Mouse (Mus musculus): ENCODE measurements around the gene Zfpm1.

The Zfpm1 gene

DNA sequence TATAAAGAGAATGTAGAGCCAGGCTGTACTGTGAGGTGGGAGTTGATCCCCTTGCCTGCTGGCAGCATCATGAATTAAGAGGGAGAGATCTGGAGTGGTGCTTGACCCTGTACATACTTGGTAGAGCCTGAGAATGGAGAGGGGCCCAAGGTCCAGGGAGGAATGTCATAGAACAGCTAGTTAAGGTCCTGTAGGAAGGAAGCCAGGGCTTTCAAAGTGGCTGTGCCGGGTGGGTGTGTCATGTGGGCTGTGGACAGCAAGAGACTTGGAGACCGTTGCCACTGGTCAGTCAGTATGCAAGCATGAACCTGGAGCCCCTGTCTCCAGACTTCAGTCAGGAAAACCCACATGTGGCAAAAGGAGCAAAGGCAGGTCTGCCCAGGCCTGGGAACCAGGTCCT lies 43.3 kb downstream of the Zfpm1 start:
- DNase-seq (ENCODE audit: low spot score): no peak

DNA sequence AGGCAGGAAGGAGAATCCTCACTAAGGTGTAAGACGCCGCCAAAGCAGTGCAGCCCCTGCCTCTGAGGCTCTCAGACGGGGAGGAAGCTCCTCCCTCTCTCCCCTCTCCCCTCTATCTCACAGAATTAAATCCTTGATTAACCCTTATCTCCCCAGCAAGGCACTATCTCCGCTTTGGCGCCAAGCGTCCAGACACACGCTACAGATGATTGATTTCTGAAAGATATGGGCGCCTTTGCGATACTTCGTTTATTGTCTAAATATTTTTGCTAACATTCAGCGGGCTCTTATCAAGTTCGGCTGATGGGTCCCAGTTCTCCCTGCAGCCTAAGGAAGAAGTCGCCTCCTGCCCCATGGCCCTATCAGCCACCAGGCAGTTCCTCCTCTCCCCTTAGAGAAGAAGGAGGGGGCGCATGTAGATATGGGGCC lies 44.2 kb downstream of the Zfpm1 start:
- no peak for DNase-seq (ENCODE audit: low spot score)

GRCm38 (mm10) chr8:122329072-122329471 lies 47.1 kb downstream of the Zfpm1 start:
- DNase-seq (ENCODE audit: low spot score): no peak

DNA sequence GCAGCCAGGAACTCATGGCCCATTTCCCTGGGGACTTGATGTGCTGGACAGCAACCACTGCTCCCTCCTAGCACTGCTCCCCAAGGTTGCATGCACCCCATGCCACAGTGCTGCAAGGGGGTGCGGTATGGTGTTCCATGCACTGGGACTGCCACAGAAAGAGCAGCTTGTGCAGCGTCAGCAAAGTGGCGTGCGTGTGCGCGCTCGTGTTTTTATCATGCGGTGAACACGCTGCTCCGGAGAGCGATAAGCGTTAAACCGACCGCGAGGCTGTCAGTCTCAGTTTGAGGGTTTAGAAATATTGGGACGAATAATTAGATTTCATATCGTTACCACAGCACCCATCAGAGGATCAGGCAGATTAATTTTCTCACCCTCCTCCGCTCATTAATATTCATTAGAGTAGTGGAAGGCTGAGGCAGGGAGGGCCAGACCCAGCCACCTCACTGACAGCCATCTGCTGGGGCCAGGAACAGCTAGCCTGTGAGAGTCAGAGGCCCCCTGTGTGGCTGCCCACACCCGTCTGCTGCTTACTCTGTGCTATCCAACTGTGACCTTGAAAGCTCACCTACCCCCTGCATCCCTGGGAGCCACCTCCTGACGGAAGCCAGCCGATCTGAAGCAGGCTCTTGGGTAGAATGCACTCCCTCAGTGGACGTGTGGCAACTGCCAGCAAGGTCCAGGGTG lies 47.8 kb downstream of the Zfpm1 start:
- no peak for DNase-seq (ENCODE audit: low spot score)

DNA sequence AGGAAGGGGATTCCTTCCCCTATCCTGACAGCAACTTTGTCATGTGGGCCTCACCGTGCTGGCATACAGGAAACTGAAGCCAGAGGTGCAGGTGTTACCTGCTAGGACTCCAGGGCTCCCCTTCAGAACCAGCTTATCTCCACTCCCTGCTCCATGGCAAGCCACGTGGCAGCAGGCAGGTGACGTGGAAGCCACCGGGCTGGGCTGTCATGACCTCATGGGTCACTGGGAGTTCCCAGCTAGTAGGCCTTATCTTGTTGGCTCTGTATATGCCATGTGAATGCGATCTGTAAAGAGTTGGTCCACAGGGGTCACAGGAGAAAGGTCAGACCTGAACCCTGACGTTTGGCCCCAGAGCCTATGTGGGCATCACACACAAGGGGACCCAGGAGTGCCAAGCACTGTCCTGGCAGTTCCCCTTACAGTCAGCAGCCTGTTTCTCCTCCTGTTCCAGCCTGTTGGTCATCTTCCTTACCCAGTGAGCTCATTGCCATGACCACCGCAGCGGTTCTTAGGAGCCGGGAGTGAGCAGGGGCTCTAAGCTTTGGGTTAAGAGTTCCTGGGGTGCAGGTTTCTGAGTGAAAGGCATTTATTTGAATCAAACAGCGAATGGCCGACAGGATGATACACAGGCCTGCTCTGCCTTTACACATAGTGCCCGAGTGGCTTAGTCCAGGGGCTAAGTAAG lies 48.6 kb downstream of the Zfpm1 start:
- no peak for DNase-seq (ENCODE audit: low spot score)

DNA sequence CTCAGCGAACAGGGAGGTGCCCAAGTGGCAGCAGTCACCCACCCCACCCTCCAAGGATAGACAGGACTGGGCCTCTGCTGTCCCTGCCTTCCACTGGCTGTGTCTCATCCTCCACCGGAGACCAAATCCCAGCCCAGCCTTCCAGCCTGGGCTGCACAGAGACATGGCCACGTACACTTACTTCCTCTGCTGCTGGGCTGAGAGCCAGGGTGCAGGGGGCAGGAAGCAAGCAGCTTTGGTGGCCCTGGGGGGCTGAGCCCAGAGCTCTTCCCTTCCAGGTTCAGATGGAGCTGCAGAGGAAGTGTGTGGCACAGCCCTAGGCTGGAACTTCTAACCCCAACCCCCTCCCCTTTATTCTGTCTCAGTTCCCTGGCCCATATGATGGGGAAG lies 49.2 kb downstream of the Zfpm1 start:
- DNase-seq (ENCODE audit: low spot score): peak; percentile 66

GRCm38 (mm10) chr8:122332753-122333506 lies 51.0 kb downstream of the Zfpm1 start:
- DNase-seq (ENCODE audit: low spot score): peak; percentile 86

GRCm38 (mm10) chr8:122333531-122333930 lies 51.6 kb downstream of the Zfpm1 start:
- no peak for DNase-seq (ENCODE audit: low spot score)

GRCm38 (mm10) chr8:122334791-122335490 lies 53.0 kb downstream of the Zfpm1 start:
- no peak for DNase-seq (ENCODE audit: low spot score)

- peak; percentile 55 for DNase-seq (ENCODE audit: low spot score)
Observed at GRCm38 (mm10) chr8:122335638-122336250, 53.8 kb downstream of the Zfpm1 start.

DNA sequence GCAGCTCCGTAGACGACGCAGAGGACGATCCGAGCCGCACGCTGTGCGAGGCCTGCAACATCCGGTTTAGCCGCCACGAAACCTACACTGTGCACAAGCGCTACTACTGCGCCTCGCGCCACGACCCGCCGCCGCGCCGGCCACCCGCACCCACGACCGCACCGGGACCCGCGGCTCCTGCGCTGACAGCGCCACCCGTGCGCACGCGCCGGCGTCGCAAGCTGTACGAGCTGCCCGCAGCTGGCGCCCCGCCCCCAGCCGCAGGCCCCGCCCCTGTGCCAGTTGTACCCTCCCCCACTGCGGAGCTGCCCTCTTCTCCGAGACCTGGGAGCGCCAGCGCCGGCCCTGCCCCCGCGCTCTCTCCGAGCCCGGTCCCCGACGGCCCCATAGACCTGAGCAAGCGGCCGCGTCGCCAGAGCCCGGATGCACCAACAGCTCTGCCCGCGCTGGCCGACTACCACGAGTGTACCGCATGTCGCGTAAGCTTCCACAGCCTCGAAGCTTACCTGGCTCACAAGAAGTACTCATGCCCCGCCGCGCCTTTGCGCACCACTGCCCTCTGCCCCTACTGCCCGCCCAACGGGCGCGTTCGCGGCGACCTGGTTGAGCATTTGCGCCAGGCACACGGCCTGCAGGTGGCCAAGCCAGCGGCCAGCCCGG lies 54.4 kb downstream of the Zfpm1 start:
- no peak for DNase-seq (ENCODE audit: low spot score)

DNA sequence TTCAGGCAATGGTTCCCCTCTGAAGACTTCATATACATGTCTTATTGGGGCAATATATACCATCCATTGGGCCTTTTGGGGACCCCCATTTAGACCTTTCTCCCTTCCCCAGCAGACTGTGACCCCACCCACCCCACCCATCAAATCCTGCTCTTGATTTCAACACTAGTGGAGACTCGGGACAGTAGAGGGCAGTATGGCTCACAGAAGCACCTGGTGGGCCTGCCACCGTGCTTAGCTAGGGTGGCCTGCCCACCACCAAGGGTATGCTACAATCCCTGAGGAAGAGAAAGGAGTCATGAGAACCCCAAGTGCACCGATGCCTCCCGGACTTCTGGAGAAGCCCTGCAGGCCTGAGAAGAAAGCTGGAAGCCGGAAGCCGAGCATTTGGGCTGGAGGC lies 56.9 kb downstream of the Zfpm1 start:
- no peak for DNase-seq (ENCODE audit: low spot score)

DNA sequence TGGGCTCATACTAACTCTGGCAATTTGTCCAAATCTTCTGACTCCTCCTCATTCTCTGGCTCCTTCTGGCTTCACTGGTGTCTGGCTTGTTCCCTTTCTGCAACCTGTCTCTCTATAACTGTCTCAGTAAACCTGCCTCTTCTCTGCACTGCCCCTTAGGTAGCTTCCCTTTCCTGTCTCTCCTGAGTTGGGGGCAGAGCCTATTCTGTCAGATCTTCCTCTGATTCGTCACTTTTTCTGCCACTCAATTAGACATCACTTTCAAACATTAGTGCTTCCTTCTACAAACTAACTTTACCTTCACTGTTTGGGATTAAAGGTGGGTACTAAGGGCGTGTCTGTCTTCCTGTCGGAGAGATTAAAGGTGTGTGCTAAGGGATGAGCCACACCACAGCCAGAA lies 58.8 kb downstream of the Zfpm1 start:
- no peak for DNase-seq (ENCODE audit: low spot score)

- DNase-seq (ENCODE audit: low spot score): no peak
Observed at GRCm38 (mm10) chr8:122341790-122342189, 59.8 kb downstream of the Zfpm1 start.

DNA sequence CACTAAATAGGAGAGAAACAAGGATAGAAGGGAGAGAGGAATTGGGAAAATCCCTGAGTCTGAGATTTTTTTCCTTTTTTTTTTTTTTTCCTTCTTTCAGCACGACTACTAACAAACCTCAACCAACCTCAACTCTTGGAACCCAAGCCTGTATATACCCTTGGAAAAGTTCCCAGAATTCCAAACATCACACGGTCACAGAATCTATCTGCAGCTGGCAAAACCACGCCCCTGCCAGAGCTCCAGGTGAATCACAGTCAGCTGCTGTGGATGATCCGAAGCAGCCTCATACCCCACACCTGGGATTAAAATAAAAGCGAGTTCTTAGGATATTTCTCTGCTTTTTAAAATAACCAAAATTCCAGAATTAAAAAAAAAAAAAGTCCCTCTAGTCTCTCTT lies 60.4 kb downstream of the Zfpm1 start:
- no peak for DNase-seq (ENCODE audit: low spot score)

DNA sequence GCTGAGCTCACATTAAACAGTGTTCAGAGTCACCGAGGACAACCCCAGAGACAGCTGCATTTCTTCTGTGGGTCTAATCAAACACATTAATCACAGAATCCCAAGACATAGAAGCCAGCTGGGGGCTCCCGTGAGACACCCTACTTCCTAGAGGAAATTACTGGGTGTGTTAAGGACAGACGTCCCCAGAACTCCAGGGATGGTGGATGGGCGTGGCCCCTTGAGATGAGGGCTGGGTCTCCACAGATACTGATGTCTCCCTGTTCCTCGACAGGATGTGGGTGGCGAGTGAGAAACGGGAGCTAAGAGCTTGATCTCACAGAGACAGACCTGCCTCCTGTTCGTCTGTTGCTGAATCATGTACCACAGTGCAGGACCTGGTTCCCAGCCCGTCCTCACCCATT lies 60.9 kb downstream of the Zfpm1 start:
- no peak for DNase-seq (ENCODE audit: low spot score)

DNA sequence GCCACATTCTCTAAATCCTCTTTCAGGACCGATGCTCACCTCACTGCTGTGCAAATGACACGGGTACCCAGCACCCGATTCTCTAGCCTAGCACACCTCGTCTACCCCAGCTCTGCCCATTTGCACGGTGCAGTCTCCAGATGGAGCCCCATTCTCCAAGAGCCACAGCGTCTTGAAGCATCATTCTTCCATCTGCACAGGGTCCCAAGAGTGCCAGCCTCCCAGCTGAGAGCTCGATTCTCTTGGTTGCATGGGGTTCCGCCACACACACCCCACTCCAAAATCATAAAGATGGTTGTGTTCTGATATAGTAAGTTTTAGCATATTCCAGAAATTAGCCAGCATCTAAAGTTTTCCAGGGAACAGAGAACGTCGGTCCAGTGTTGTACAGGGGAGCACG lies 61.4 kb downstream of the Zfpm1 start:
- DNase-seq (ENCODE audit: low spot score): no peak

DNA sequence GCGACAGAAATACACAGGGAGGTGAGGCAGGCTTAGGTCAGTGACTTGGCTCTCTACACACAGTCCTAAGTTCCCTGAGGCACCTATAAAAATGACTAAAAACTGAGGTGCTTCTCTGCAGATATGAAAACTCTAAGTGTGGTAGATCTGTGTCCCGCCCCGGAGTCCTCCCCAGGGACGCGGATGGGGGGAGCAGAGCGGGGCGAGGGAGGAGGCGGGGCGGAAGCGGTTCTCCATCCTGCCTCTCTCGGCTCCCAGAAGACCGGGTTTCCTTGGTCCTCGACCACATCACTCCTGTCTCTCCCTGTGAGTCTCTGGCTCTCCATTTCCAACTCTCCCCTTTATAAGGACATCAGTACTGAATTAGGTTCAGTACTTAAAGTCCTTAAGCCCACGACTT lies 61.8 kb downstream of the Zfpm1 start:
- no peak for DNase-seq (ENCODE audit: low spot score)

- DNase-seq (ENCODE audit: low spot score): no peak
Observed at GRCm38 (mm10) chr8:122344219-122344618, 62.3 kb downstream of the Zfpm1 start.

DNA sequence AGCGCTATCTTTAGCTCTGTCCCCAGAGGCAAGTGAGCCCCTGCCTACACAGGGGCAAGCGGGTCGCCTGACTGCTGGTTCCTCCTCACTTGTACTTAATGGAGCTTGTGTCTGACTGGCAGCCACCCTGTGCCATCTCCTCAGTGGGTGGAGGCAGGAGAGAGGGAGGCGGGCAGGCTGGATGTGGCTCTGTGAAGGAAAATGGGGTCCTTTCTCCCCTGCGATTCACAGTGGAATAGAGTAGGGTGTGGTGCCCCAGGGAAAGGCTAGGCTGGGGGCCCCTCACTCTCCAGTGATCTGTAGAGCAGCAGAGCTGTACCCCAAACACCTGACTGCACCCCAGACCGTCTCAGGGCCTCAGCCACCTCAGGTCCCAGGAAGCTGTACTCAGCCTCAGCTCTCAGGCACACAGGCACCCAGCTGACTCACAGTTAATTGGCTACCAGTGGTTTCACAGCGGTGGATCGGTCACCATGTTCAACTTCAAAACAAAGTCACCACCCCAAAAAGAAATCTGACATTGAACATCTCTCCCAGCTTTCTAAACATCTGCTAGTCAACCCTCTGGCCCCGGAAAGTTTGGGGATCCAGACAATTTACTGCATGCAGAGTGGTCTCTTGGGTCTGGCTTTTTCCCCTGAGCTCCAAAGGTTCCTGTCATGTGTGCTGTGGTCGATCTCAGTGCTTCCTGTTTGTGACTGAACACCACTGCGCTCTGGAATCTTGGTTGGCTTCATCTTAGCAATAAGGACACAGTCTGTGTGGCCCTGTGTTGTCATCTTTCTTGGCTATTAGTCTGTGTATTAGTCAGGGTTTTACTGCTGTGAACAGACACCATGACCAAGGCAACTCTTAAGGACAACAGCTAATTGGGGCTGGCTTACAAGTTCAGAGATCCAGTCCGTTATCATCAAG lies 63.5 kb downstream of the Zfpm1 start:
- DNase-seq (ENCODE audit: low spot score): no peak

All from lung, postnatal 25 days (tissue).